Mouse (Mus musculus): Measurements from ENCODE around the gene Arhgap29. TPM values are rescaled to one million over a fixed set of nuclear protein-coding genes. Genes with fewer than 3 reads are reported as not detected.

Arhgap29 gene
- total RNA-seq, 2 experiments from 2014 or later = 48.6 to 58.7 TPM

DNA sequence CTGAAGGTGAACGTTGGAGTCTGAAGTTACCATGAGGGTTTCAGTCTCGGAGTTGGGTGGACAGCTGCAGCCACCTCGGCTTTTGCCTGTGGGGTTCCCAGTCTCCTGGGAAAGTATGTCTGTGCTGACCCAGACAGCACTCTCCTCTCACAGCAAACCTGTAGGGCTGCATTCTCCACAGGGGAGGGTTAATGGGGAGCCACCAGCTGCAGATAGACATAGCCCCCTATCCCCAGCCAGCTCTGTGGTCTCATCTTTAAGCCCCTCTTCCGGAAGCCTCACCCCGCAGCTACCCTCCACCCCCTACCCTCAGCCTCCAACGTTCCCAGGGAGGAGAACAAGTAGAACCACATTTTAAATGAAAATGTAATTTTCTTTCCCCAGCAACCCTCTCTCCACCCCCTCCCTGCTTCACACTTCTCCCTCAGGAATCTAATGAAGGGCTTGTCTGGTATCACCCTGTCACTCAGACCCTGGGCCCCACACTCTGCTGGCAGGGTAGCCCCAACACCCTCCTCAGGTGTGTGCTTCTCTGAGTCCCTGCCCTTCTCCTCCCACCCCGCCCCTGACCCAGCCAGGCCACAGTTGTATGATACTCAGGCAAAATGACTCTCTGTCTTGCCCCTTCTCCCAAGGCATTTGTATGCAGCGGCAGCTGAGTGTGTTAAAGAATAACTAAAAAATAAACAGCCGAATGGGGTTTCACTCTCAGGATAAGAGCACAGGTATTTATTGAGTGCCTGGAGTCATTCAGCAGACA is 106.3 kb downstream of the Arhgap29 start:
- DNase-seq (ENCODE audit: low spot score in 2 of 2) = no peak

DNA sequence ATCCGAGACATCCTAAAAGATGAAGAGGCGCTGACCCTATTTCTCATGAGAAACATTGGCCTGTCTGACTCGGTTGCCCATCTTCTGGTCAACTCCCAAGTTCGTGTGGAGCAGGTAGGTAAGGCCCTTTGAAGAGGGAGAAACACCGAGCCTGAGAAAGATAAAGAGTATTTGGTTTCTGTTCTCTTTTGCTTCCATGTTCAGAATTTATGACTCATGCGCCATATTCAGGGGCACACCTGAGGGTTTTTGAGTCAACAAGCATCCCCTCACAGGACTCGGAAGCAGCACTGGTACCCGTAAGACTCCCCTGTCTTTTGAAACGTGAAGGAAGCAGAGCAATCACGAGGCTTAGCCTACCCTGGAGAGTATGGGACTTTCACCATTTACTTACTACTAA is 110.2 kb downstream of the Arhgap29 start:
- DNase-seq (ENCODE audit: low spot score in 2 of 2) = no peak

DNA sequence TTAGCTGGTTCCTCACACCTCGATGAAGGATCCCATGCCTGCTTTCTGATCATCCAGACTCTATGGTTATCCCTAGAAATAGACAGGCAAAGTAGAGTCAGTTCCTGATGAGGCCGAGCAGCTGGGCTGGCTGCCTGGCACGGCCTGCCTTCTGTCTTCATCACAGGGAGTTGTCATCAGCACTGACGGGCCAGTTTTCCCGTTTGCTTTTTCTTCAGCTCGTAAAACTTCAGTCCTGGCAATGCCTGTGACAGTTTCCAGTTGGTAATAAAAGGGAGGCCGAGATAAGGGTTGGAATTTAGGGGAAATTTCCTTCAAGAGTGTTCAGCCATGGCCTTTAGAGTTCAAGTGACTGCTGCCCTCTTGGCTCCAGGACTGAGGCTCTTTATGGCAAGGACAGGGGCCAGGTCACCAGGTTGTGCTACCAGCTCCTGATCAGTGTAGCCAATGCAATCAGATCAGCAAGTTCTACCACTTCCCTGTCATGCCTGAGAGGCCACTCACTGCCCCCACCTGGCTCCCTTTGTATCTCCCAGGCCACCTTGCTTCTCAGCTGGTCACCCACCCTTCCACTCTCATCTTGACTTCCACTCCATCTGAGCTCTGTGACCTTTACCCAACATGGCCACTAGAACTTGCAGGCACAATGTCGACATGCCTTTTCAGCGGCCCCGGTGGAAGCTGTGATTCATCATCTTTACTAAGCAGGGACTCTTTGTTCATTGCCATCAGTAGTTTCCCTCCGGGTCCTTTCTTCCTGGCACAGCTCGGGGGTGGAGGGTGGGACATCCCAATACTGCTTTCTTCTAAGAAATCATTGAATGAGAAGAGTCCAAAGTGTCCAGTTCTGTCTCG is 112.4 kb downstream of the Arhgap29 start:
- DNase-seq (ENCODE audit: low spot score in 2 of 2) = peak in 1 of 2 experiments; percentile 22

Other genes starting within 250 kb of the Arhgap29 start
- 10 to 100 TPM in 1 of 2 experiments, 1 to 10 TPM in 1; 7.9 to 16.6 TPM for gene F3, start 229.0 kb upstream of the Arhgap29 start, total RNA-seq (2021)
- 100 to 1,000 TPM in 1 of 2 experiments, 10 to 100 TPM in 1; 96.6 to 100 TPM for gene Abcd3, start 137.2 kb upstream of the Arhgap29 start, total RNA-seq (2021)
- gene Abca4, start 91.9 kb downstream of the Arhgap29 start, total RNA-seq (2021) = 1 to 10 TPM; 1.1 to 3.2 TPM

Data from adrenal gland, adult 18-20 months (tissue).